Mouse (Mus musculus) R1 (cell line): ENCODE measurements around the gene Ccdc84.
"Not testable (repeated sequence)": the region's sequence is repeated elsewhere in the genome, so short reads cannot be mapped to it uniquely, and the experiment has no call there.

ENCODE experiments used
- DNase-seq: peaks from one replicate; pipeline ENCODE4 v3.0.0-alpha.2; 2018; ENCODE audit warnings: low read depth, low spot score

The Ccdc84 gene

DNA sequence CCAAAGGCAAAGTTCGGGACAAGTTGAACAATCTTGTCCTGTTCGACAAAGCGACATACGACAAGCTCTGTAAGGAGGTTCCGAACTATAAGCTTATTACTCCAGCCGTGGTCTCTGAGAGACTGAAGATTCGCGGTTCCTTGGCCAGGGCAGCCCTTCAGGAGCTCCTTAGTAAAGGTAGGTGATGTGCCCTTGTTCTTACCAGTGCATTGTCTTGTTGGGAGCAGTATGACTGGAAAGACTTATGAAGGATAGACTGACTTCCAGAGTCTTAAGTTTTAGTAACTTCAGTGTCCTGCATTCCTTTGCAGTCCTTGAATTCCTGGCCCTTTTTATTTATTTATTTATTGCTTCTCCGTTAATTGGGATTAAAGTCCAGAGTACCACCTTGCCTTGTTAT lies 9.7 kb downstream of the Ccdc84 start:
- DNase-seq: not testable (repeated sequence)

DNA sequence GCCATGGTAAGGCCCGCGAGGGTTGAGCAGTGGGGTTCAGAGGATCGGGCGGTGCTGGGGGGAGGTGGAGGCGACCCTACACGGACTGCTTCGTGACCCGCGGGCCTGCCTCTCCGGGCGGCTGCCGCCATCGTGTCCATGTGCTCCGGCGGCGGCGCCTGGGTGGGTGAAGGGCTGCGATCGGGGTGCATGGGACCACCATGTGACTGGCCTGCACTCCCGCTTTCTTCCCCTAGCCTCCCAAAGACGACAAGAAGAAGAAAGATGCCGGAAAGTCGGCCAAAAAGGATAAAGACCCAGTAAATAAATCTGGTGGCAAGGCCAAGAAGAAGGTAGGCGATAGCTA lies 10.6 kb downstream of the Ccdc84 start:
- no peak for DNase-seq

DNA sequence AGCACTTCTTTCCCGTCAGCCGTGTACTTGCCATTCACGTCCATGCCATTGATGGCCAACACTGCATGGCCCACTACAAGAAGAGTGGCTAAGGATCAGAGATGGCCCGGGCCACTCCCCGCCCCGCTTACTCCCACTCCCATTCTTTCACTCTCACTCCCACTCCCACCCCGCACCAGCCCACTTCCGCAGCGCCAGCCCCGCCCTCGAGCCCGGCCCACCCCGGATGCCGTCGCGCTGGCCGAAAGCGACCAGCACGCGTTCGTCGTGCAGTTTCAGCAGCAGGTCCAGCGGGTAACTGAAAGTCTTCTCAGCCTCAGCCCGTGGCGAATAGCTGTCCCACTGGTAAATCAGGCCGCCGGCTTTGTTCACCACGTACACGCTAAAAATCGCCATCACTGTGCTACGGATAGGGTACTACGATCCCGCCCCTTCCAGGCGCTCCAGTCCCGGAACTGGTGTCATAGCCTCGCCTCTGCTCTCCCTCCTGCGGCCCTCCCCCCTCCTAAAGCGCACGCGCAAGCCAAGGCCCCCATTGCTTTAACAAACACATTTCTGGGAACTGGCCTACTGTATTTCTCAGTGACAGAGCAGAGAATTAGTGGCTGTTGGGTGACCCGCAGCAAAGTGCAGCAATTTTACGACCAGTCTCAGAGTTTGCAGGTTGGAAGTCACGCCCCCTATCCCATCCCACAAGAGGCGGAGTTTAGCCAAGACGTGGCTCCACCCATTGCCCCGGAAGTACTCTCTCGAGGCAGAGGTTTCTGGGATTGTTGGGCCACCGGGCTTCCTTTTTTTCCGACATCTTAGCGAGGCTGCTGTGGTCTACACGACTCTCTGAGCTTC lies 11.2 kb downstream of the Ccdc84 start, which contains the start of the genes Rps25 and Trappc4:
TSS of gene Rps25 (plus strand) at position 234 of the 846 bp plus-strand sequence.
TSS of gene Trappc4 (minus strand) at position 695 of the 846 bp plus-strand sequence.
- peak; percentile 97 for DNase-seq

DNA sequence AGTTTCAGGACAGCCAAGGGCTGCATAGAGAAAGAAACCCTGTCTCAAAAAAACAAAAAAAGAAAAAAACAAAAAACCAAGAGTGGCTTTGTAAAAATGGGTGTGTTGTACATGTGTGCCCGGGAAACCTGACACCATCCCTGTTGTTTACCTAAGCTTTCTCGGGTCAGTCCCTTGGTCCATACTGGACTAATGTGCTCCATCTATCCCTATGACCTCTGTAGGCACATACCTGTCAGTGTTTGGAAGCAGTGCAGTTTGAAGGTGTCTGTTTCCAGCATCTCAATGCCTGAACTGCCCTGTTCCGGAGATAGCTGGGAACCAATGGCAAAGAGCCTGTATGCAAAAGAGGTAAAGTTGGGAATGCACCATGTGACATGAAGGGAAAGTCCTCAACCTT lies 13.4 kb downstream of the Ccdc84 start:
- no peak for DNase-seq

DNA sequence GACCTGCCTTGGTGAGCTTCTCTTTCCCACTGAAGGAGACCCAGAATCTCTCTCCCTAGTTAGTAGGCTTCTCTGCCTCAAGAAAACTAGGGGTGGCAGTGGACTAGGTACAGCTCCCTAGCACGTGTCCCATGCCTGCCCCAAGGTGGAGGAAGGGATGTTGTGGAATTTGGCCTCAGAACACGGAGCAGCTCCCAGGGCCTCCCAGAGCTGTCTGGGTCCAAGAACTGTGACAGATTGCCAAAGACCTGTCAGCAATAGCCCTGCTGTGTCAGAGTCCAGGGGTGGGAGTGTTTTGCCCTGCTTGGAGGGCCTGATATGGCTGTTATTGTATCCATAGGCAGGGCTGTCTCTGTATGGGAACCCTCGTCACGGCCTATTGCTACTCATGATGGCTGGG lies 17.3 kb downstream of the Ccdc84 start:
- no peak for DNase-seq

DNA sequence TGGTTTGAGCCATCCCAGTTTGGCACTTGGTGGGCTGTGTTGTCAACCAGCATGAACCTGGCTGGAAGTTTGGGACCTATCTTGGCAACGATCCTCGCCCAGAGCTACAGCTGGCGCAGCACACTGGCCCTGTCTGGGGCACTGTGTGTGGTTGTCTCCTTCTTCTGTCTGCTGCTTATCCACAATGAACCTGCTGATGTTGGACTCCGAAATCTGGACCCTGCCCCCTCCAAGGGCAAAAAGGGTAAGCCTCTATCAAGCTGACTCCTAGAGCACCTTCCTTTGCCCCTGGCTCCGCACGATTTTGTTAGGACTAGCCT lies 18.6 kb downstream of the Ccdc84 start:
- DNase-seq: no peak

DNA sequence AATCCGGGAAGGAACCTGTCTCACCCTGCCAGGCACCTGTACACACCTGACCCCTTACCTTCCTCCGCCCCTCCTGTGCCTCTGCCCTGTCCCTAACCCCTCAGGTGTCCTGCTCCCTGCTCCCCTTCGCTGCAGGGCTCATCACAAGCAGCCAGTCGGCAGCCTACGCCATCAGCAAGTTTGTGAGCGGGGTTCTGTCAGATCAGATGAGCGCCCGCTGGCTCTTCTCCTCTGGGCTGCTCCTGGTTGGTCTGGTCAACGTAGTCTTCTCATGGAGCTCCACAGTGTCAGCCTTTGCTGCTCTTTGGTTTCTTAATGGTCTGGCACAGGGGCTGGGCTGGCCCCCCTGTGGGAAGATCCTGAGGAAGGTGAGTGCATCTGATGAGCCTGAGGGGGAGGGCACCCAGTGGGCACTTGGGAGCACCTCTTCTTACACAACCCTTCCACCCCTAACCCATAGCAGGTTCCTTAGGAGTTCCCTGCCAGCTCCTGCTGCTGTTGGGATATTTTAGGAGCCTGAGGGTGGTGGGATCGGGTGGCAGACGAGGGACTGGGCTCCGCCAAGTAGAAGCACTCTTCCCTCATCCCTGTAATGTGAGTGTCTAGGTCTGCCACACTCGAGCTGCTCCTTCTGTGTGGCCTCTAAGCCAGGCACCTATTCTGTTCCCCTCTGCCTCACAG lies 19.1 kb downstream of the Ccdc84 start:
- DNase-seq: no peak

DNA sequence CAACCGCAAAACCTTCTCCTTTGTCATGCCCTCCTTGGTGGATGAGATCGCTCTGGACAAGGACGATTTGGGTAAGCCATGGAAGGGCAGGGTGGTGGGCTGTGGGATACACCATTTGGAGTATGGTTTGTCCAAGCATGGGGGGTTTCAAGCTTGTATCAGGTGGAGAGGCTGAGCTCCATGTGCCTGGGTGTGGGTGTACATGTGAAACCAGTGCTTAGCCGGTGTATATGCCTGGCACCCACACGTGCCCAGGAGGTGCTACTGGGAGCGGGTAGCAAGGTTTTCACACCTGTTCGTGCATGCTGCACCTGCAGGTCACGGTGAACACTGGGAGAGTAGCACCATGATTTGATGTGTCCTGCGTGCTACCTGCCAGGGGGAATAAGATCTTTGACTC lies 19.8 kb downstream of the Ccdc84 start:
- DNase-seq: no peak

DNA sequence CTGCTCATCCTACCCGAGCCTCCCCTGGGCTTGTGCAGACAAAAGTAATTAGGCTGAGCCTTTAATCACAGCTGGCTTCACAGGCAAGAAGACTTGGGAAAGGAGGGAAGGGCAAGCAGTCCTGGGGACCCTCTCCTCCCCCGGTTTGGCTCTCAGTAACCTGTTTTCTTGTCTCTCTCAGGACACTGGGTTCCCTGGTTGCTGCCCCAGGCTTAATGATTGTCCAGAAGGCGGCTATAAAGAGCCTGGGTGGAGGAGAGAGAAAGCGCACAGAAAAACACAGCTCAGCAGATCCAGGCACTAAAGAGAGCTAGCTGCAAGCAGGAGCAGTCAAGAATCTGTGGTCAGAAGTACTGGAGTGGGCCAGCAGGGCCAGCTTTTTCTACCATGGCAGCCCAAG lies 20.3 kb downstream of the Ccdc84 start:
- no peak for DNase-seq

DNA sequence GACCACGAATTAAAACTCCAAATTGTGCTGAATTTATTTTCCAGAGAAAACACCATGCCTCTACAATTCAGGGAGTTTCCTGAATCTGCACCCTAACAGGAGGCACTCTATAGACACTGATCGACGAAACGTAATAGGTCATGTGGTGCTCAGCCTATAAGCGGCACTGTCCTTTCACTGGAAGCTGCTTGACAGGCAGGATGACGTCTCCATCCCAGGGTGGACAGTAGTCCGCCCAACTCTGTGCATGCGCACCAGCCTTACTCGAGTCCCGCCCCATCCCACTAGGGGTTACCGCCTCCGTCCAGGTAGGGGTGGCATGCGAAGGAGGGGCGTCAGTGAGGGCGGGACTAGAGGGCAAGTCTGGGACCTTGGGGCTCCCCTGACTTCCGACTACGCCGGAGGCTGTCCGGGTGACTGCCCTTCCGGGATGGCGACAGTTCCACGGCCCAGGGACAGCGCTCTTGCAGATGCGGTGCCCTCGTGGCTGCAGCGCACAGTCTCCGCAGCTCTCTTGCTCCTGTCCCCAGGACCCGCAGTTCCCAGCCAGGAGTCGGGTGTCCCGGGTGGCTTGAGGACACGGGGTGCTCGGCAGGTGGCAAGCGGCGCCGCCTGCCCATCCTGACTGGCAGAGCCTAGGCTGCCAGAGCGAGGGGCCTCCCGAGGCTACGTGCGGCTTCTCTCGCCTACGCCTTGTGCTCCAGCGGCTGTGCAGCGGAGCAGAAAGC lies 21.5 kb downstream of the Ccdc84 start, which contains the start of gene Slc37a4:
TSS of gene Slc37a4 (plus strand) at position 169 of the 728 bp plus-strand sequence.
- DNase-seq: peak; percentile 98

DNA sequence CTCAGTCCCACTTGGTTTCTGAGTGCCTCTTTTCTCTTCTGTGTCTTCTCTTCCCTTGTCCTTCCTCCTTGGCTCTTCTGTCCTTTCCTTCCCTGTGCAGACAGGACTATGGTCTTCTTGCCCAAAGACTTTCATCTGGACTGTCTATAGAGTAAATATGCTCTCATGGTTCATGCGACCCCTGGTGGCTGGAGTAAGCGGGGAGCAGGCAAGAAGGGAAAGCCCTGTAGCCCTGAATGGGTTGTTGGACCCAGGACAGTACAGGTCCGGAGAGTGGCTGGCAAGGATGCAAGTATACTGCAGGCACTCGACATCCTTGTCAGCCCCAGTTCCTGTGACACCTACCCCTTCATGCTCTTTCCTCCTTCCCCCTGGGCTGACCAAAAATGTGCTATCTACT lies 26.9 kb downstream of the Ccdc84 start:
- DNase-seq: peak; percentile 70

DNA sequence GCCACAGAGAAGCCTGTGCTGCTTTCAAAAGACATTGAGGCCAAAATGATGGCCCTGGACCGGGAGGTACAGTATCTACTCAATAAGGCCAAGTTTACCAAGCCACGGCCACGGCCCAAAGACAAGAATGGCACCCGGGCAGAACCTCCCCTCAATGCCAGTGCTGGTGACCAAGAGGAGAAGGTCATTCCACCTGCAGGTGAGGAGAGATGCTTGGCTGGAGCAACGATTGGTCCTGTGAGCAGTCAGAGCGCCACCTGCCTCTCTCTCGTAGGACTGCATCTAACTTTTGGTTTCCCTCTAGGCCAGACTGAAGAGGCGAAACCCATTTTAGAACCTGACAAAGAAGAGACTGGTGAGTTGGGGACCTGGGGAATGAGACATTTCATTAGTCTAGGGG lies 29.1 kb downstream of the Ccdc84 start:
- peak; percentile 77 for DNase-seq

DNA sequence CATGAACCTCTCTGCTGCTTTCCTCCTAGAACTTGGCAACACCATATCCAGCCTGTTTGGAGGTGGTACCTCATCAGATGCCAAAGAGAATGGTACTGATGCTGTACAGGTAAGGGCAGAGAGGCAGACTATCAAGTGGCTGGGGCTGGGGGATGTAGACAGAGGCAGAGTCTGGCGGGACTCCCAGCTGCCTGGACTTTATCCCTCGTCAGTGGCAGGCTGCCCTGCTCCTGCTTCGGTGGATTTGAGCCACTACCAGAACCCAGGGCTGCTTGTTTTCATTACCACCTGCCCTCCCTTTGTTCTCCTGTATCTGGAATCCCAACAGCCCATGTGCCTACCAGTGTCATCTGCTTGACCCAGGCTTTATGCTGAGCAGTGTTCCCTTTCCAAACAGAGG lies 31.1 kb downstream of the Ccdc84 start:
- DNase-seq: no peak

DNA sequence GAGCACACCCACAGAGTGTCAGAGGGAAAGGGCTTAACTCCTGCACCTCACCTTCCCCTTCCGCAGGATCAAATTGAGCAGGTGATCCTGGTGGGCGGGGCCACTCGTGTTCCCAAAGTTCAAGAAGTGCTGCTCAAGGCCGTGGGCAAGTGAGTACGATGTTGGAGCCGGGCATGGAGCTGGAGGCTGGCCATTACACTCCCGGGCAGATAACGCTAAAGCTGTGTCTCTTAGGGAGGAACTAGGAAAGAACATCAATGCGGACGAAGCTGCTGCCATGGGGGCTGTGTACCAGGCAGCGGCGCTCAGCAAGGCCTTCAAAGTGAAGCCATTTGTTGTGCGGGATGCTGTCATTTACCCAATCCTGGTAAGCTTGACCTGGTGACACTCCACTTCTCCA lies 33.8 kb downstream of the Ccdc84 start:
- DNase-seq: no peak

DNA sequence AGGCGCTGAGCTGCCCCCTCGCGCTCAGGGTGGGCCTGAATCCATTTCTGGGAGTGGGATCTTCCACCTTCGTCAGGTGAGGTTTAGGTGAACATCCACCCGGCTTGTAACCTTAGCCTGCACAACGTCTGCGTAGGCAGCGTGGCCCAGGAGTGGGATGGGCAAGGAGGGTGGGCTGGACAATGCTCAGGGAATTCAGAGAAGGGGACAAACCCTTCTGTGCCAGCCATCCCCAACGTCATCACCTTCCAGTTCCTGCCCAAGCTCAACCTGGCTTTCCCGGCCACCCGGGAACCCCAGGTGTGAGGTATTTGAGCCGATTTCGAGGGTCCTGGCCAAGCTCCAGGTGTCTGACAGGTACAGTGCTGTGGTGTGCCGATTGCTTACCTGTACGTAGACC lies 38.5 kb downstream of the Ccdc84 start:
- DNase-seq: no peak

DNA sequence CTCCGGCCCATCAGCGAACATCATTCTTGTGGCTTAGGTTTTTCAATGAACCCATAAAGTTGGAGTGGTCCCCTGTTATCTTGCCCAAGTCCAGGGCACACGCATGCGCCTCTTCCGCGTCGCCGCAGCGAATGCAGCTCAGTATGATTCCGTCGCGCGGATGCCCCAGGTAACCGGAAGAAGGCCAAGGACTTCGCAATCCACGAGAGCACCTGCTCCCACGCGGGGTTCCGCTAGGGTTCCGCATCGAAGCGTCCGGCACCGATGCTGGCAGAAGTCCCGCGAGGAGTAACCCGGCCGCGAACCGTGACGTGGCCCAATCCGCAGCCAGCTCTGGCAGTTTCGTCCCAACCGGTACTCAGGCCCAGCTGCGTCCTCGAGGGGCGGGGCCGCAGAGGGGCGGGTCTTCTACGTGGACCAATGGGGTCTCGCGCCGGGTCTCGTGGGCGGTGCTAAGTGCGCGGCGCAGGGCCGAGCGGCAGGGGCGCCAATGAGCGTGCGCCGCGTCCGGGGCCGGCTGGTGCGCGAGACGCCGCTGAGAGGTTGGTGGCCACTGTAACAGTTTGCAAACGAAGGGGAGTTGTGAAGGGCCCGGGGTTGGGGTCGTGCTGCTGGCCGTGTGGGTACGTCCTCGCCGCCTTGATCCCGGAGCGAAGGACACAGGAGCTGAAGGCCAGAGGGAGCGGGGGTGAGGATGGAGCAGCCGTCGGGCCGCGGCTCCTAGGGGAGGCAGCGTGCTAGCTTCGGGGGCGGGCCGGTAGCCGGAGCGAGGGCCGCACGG lies 39.1 kb downstream of the Ccdc84 start, which contains the start of gene Hyou1:
TSS of gene Hyou1 (plus strand) at position 437 of the 781 bp plus-strand sequence.
- DNase-seq: peak; percentile 98

DNA sequence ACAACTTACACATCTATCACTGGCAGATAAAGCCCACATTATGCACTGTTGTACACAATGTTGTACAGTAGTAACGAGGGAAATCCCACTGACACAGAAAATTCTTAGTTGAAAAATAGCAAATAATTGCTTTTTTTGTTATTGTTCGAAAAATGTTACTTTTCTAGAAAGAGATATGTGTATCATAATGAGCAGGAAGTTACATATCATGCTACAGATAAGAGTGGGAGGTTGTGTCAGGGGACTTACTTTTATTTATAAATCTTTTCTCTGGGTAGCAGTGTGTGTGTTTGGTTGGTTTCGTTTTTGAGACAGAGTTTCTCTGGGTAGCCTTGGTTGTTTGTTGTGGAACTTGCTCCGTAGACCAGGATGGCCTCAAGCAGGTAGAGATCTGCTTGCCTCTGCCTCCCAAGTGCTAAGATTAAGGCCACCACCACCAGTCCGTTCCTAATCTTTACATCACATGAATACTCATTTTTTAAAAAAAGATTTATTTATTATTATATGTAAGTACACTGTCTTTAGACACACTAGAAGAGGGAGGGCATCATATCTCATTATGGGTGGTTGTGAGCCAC lies 40.1 kb downstream of the Ccdc84 start:
- no peak for DNase-seq

DNA sequence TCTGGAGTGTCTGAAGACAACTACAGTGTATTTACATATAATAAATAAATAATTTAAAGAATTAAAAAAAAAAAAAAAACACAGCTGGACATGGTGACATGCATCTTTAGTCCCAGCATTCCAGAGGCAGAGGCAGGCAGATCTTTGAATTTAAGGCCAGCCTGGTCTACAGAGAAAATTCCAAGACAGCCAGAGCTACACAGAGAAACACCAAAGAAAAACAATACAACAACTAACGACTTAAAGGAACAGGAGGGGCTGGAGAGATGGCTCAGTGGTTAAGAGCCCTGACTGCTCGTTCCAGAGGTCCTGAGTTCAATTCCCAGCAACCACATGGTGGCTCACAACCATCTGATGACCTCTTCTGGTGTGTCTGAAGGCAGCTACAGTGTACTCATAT lies 41.0 kb downstream of the Ccdc84 start:
- DNase-seq: not testable (repeated sequence)

DNA sequence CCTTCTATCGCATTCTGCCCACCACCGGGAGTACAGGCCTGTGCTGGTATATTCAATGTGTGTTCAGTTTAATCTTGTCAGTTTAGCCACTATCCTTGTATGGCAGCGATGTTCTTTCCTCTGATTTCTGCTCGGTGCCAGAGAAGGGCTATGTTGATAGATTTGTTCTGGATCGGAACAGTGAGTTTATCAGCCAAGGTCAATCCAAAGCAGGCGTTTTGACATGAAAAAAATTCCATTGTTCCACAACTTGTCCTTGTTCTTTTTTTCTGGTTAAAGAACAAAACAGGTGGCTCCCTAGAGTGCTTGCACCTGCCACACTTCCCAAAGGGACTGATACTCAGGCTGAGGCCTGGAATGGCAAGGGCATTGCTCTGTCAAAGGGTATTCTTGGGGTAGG lies 42.2 kb downstream of the Ccdc84 start:
- DNase-seq: peak; percentile 45

DNA sequence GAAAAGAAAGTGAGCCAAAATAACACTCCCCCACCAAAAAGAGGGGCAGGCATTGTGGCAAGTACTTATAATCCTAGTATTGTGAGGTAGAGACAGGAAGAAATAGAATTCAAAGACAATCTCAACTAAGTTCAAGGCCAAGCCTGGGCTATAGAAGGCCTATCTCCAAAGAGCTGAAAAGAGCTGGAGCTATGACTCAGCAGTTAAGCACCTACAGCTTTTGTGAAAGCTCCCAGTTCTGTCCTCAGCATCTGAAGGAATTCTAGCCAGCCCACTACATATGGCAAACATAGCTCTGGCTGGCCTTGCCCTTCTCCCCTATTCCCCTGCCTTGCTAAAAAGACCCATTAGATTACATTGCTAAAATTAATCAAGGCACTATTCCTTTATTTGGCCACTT lies 45.0 kb downstream of the Ccdc84 start:
- no peak for DNase-seq

DNA sequence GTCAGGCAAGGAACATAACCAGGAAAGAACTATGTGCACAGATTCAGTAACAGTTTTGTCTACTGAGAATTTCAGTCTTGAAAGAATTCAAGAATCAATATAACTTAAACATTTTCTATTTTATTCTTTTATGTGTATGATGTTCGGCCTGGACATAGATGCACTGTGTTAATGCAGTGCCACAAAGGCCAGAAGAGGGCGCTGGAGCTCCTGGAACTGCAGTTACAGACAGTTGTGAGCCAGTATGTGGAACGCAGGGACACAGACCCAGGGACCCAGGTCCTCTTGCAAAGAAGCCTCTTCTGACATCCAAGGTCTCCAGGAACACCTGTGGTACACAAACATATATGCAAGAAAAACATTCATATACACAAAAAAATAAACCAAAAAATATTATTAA lies 53.9 kb downstream of the Ccdc84 start:
- DNase-seq: peak; percentile 85
